Mouse (Mus musculus) heart, adult 2 months (tissue): ENCODE results near the gene Pyroxd1. TPM values are rescaled to one million over a fixed set of nuclear protein-coding genes. Genes with fewer than 3 reads are reported as not detected.

Experiments
- DNase-seq, 2 experiments: peaks; one replicate each; pipeline ENCODE4 v3.0.0; 2021
- H3K27ac ChIP-seq: fragments of 200-600 bp; 2 replicates; pipeline ENCODE4 v1.8.1; 2022
- H3K27me3 ChIP-seq: fragments of 200-500 bp; 2 replicates; pipeline ENCODE4 v1.6.1; 2012; ENCODE audit warnings: mild to moderate bottlenecking, low read length, inconsistent platforms, mixed read lengths; ENCODE audit not compliant: control insufficient read depth, insufficient read depth
- H3K36me3 ChIP-seq: fragments of 200-500 bp; 2 replicates; pipeline ENCODE4 v1.6.1; 2012; ENCODE audit warnings: low read length, inconsistent platforms; ENCODE audit not compliant: control insufficient read depth, insufficient read depth
- H3K4me1 ChIP-seq: fragments of 200-500 bp; 2 replicates; pipeline ENCODE4 v1.6.1; 2011; ENCODE audit warnings: low read length; ENCODE audit not compliant: control insufficient read depth, insufficient read depth
- H3K4me3 ChIP-seq: fragments of 200-600 bp; 2 replicates; pipeline ENCODE4 v1.8.1; 2022
- H3K79me2 ChIP-seq: fragments of 200-500 bp; replicated peaks from 2 replicates; pipeline ENCODE4 v1.6.1; 2012; ENCODE audit warnings: mild to moderate bottlenecking, inconsistent platforms, low read length, moderate library complexity, mixed read lengths; ENCODE audit not compliant: control insufficient read depth, insufficient read depth
- H3K9ac ChIP-seq: fragments of 200-500 bp; 2 replicates; pipeline ENCODE4 v1.6.1; 2012; ENCODE audit warnings: low read depth, mild to moderate bottlenecking, control low read depth, inconsistent platforms, low read length, mixed read lengths
- CTCF ChIP-seq: fragments of 200-600 bp; IDR thresholded peaks from 2 replicates; pipeline ENCODE4 v1.8.1; 2022; ENCODE audit warnings: antibody characterized with exemption, mild to moderate bottlenecking, moderate library complexity
- EP300 ChIP-seq: fragments of 200-500 bp; IDR thresholded peaks from 2 replicates; pipeline ENCODE4 v1.6.1; 2011; ENCODE audit warnings: low read depth, low read length, control low read depth; ENCODE audit not compliant: insufficient read depth
- POLR2A ChIP-seq: fragments of 200-500 bp; IDR thresholded peaks from 2 replicates; pipeline ENCODE4 v1.6.1; 2011; ENCODE audit warnings: mild to moderate bottlenecking, low read depth, low read length, control low read depth; ENCODE audit not compliant: insufficient read depth
- WGBS: fragments of 180-500 bp; shearing (Covaris S2); methylation state at CpG from one replicate; pipeline ENCODE4 v1.1.7; 2018; 5-methylcytosine and 5-hydroxymethylcytosine counted together
- intact Hi-C: fragments of 180-260 bp; cut with DNase I; formaldehyde crosslinking; loops from one replicate; pipeline ENCODE4 v1.15.1; 2025
- polyA plus RNA-seq: library from polyadenylated mRNA; depleted of rRNA; stranded (reverse); fragments of >200 nt; gene quantifications from 2 replicates; pipeline ENCODE4 v1.2.3, GENCODE M21; 2012
- total RNA-seq, 2 experiments: library from RNA; stranded (reverse); gene quantifications; 2 replicates each; pipeline ENCODE4 v1.2.3; 2021

The Pyroxd1 gene
- total and polyA plus RNA-seq, 3 experiments: 3.3 to 9.6 (median 9.4) TPM

- no peak for DNase-seq
- H3K27ac ChIP-seq: no peak overlapping the region
- H3K4me3 ChIP-seq: no peak overlapping the region
- H3K9ac ChIP-seq: no peak overlapping the region
- no peaks in the 10 kb centered on the region for H3K36me3 ChIP-seq
- 81% methylated on average over 6 of the region's 6 CpGs for WGBS
- intact Hi-C loops: no loop called here
- no peaks in the 10 kb centered on the region for H3K27me3 ChIP-seq
- no peaks in the 10 kb centered on the region for H3K79me2 ChIP-seq
- no peak for TF ChIP-seq EP300
- no peak for TF ChIP-seq POLR2A
- no peak for TF ChIP-seq CTCF
- no peaks in the 10 kb centered on the region for H3K4me1 ChIP-seq
Observed at GRCm38 (mm10) chr6:142379961-142380360, 34.5 kb downstream of the Pyroxd1 start.

- TF ChIP-seq CTCF: no peak
- no peak for TF ChIP-seq POLR2A
- no peak for TF ChIP-seq EP300
- Histone ChIP-seq H3K36me3 (no peaks in the 10 kb centered on the region), H3K4me1 (peaks cover 1% of the 10 kb centered on the region; the same call in 1 of the 2 replicates), H3K79me2 (no peaks in the 10 kb centered on the region), H3K4me3 (no peak overlapping the region), H3K27me3 (no peaks in the 10 kb centered on the region), H3K9ac (no peak overlapping the region), H3K27ac (no peak overlapping the region)
- DNase-seq: no peak
- intact Hi-C loops: loop anchor here (2.0 kb wide), 1 partner anchor 375 kb away; the partner anchor contains the start of gene Cmas
- WGBS: 87% methylated on average over 7 of the region's 7 CpGs
Observed at GRCm38 (mm10) chr6:142381615-142382014, 36.2 kb downstream of the Pyroxd1 start.

- H3K27ac ChIP-seq: no peak overlapping the region
- no peak for TF ChIP-seq EP300
- H3K4me3 ChIP-seq: no peak overlapping the region
- H3K4me1 ChIP-seq: peaks cover 3% of the 10 kb centered on the region; the same call in 1 of the 2 replicates
- no peaks in the 10 kb centered on the region for H3K36me3 ChIP-seq
- intact Hi-C loops: no loop called here
- no peak overlapping the region for H3K9ac ChIP-seq
- no peaks in the 10 kb centered on the region for H3K27me3 ChIP-seq
- no peak for DNase-seq
- WGBS: 86% methylated on average over 9 of the region's 9 CpGs
- peaks cover 3% of the 10 kb centered on the region for H3K79me2 ChIP-seq
Observed at GRCm38 (mm10) chr6:142384521-142384920, 39.1 kb downstream of the Pyroxd1 start.

GRCm38 (mm10) chr6:142386285-142387010, 41.0 kb downstream of the Pyroxd1 start:
- H3K4me3 ChIP-seq: peak overlapping the region; percentile 78
- H3K27ac ChIP-seq: peak overlapping the region; percentile 64
- intact Hi-C loops: loop anchor here (2.0 to 5.0 kb wide), 2 partner anchors 40 to 131 kb away; no protein-coding TSS in a partner anchor
- H3K9ac ChIP-seq: peak overlapping the region; percentile 85
- 2% methylated on average over 31 of the region's 31 CpGs for WGBS
- no peaks in the 10 kb centered on the region for H3K27me3 ChIP-seq
- H3K79me2 ChIP-seq: peaks cover 5% of the 10 kb centered on the region
- TF ChIP-seq CTCF: no peak
- no peak for TF ChIP-seq EP300
- no peak for TF ChIP-seq POLR2A
- no peak for DNase-seq
- H3K4me1 ChIP-seq: peaks cover 3% of the 10 kb centered on the region; the same call in 1 of the 2 replicates
- H3K36me3 ChIP-seq: no peaks in the 10 kb centered on the region

GRCm38 (mm10) chr6:142387011-142387754, 41.7 kb downstream of the Pyroxd1 start, which contains the start of the genes Recql and Golt1b:
Gene Recql, minus strand, starts transcription at chr6:142387087.
Gene Golt1b, plus strand, starts transcription at chr6:142387221.
- H3K27me3 ChIP-seq: no peaks in the 10 kb centered on the region
- H3K4me1 ChIP-seq: peaks cover 3% of the 10 kb centered on the region
- H3K27ac ChIP-seq: peak within 1 kb of the TSS; percentile 79
- peaks cover 5% of the 10 kb centered on the region for H3K79me2 ChIP-seq
- H3K4me3 ChIP-seq: peak within 1 kb of the TSS; percentile 78
- peak; percentile 98 to 99 for DNase-seq
- under 1% methylated on average over 87 of the region's 87 CpGs for WGBS
- peak within 1 kb of the TSS; percentile 85 for H3K9ac ChIP-seq
- intact Hi-C loops: loop anchor here (2.0 to 5.0 kb wide), 2 partner anchors 40 to 130 kb away; no protein-coding TSS in a partner anchor
- TF ChIP-seq POLR2A (no peak; the same call in 1 of the 2 replicates), EP300 (no peak), CTCF (no peak)
- no peaks in the 10 kb centered on the region for H3K36me3 ChIP-seq
